Mouse (Mus musculus): ENCODE measurements around the gene Cd320.
"Not testable (repeated sequence)": the region's sequence is repeated elsewhere in the genome, so short reads cannot be mapped to it uniquely, and the experiment has no call there.

Gene Cd320

GRCm38 (mm10) chr17:33897114-33897794, 54.4 kb downstream of the Cd320 start:
- no peak for DNase-seq (ENCODE audit: low spot score in 2 of 2)

GRCm38 (mm10) chr17:33898193-33898592, 55.3 kb downstream of the Cd320 start:
- DNase-seq (ENCODE audit: low spot score in 2 of 2), result not testable (repeated sequence)

Data from right cerebral cortex, postnatal 36 days (tissue).